Mouse (Mus musculus) kidney, postnatal 0 days (tissue): ENCODE results near the gene Wdr25. TPM values are rescaled to one million over a fixed set of nuclear protein-coding genes. Genes with fewer than 3 reads are reported as not detected.

Experiments used
- ATAC-seq: fragments of 200-750 bp; cut with Nextera tagmentation; replicated peaks from 2 replicates; pipeline ENCODE4 v1.8.0; 2017; ENCODE audit warnings: low read depth, moderate number of reproducible peaks, moderate TSS enrichment, moderate library complexity; ENCODE audit not compliant: low FRiP score
- DNase-seq: peaks from one replicate; pipeline ENCODE4 v3.0.0-alpha.2; 2016; ENCODE audit warnings: low spot score
- H3K27ac ChIP-seq: fragments of 300-500 bp; sonication (generic); 2 replicates; pipeline ENCODE4 v1.5.1; 2014; ENCODE audit warnings: mild to moderate bottlenecking
- H3K27me3 ChIP-seq: fragments of 300-500 bp; sonication (generic); 2 replicates; pipeline ENCODE4 v1.6.1; 2014; ENCODE audit warnings: low read length, mixed read lengths; ENCODE audit not compliant: insufficient read depth
- H3K36me3 ChIP-seq: fragments of 300-500 bp; sonication (generic); 2 replicates; pipeline ENCODE4 v1.6.1; 2014; ENCODE audit warnings: low read length, mixed read lengths; ENCODE audit not compliant: insufficient read depth
- H3K4me1 ChIP-seq: fragments of 300-500 bp; sonication (generic); replicated peaks from 2 replicates; pipeline ENCODE4 v1.6.1; 2014; ENCODE audit warnings: antibody characterized with exemption, low read length, mixed read lengths; ENCODE audit not compliant: insufficient read depth
- H3K4me2 ChIP-seq: fragments of 300-500 bp; sonication (generic); 2 replicates; pipeline ENCODE4 v1.6.1; 2014; ENCODE audit warnings: mild to moderate bottlenecking, low read length, moderate library complexity, mixed read lengths
- H3K4me3 ChIP-seq: fragments of 300-500 bp; sonication (generic); replicated peaks from 2 replicates; pipeline ENCODE4 v1.5.1; 2014; ENCODE audit warnings: low read depth, low read length
- H3K9ac ChIP-seq: fragments of 300-500 bp; sonication (generic); 2 replicates; pipeline ENCODE4 v1.6.1; 2014; ENCODE audit warnings: low read depth, low read length
- H3K9me3 ChIP-seq: fragments of 300-500 bp; sonication (generic); replicated peaks from 2 replicates; pipeline ENCODE4 v1.6.1; 2016; ENCODE audit warnings: low read length, inconsistent platforms, mixed read lengths
- CTCF ChIP-seq: IDR thresholded peaks from 2 replicates; pipeline ENCODE4 v1.5.1; 2016; ENCODE audit warnings: antibody characterized with exemption, low read depth, mild to moderate bottlenecking, moderate library complexity
- WGBS: fragments of 180-500 bp; shearing (Covaris S2); extraction: QIAGEN DNeasy Blood & Tissue Kit; methylation state at CpG from one replicate; pipeline ENCODE4 v1.1.7; 2014; 5-methylcytosine and 5-hydroxymethylcytosine counted together
- polyA plus RNA-seq: library from polyadenylated mRNA; unstranded; fragments of >200 nt; fragmentation: Nextera tagmentation; extraction: Ambion mirVana; gene quantifications from 2 replicates; pipeline ENCODE4 v1.2.1, GENCODE M21; 2015

Gene Wdr25
- polyA plus RNA-seq, 1 experiment from 2014 or later, result 5.3 TPM

DNA sequence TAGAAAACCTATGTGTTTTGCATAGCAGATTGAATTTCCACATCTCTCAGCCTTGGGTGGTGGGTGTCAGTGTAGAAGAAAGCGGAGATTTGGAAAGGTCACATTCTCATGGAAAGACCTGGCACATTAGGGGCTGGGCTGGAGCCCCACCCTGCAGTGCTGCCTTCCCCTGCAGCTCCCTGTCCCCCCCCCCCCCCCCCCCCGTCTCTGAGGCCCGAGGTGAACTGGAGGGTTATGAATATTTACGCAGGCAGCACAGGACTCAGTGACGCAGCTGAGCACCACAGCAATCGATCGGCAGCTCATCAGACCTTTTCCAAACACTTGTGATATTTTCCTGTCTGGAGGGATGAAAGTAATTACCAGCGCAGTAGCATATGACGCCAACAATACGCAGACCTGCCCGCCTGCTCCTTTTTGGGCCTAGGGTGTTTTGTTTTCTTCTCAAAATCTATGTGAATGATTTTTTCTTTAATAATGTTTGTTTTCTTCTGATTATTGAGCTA, 33.2 kb downstream of the Wdr25 start:
- 68% methylated on average over 10 of the region's 11 CpGs for WGBS

DNA sequence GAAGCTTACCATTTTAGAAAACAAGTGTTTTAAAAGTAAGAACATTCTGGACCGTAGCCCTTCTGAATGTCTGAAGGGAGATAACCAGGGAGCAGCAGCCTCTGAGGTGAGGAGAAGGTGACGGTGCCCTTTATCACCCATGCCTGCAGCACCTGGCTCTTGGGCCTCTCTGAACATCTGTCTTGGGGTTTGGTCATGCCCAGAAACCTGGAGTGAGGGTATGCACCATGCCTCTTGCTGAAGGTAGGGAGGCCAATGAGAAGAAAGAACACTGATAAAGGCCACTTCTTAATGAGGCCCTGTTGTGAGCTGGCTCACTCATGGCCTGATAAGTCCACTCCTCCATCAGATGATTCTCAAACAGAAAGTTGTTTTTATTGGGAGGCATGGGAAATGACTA, 34.8 kb downstream of the Wdr25 start:
- Histone ChIP-seq H3K4me2 (no peak overlapping the region), H3K9ac (no peak overlapping the region), H3K9me3 (no peaks in the 10 kb centered on the region), H3K4me1 (peaks cover 13% of the 10 kb centered on the region; the same call in 1 of the 2 replicates), H3K4me3 (no peak overlapping the region), H3K36me3 (no peaks in the 10 kb centered on the region), H3K27ac (no peak overlapping the region), H3K27me3 (no peaks in the 10 kb centered on the region)
- WGBS, result 64% methylated on average over 2 of the region's 2 CpGs
- DNase-seq, result no peak
- no peak for TF ChIP-seq CTCF
- ATAC-seq, result no peak

More for the DNA sequence above, 33.2 kb downstream of the Wdr25 start:
- H3K27ac ChIP-seq, result no peak overlapping the region
- no peaks in the 10 kb centered on the region for H3K27me3 ChIP-seq
- no peaks in the 10 kb centered on the region for H3K36me3 ChIP-seq
- ATAC-seq (no peak), DNase-seq (no peak)
- H3K9me3 ChIP-seq, result no peaks in the 10 kb centered on the region
- no peak overlapping the region for H3K4me2 ChIP-seq
- no peak overlapping the region for H3K4me3 ChIP-seq
- H3K4me1 ChIP-seq, result peaks cover 11% of the 10 kb centered on the region; the same call in 1 of the 2 replicates
- no peak overlapping the region for H3K9ac ChIP-seq
- no peak for TF ChIP-seq CTCF

DNA sequence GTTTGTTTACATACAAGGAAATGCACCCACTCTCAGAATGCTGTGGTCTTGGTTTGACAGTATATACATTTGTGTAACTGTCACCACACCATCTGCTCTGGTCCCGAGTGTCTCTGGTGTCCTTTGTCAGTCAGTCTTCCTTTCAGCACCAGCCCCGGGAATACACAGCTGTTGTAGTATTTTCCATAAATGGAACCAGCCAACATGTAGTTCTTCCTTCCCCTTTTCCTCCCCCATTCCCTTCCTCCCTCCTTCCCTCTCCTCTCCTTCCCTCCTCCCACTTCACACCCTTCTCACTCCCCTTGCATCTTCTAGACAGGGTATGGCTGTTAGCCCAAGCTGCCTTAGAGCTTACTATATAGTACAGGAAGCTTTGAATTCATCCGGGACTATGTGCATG, 36.0 kb downstream of the Wdr25 start:
- 77% methylated on average over 3 of the region's 3 CpGs for WGBS
- no peak overlapping the region for H3K4me3 ChIP-seq
- H3K36me3 ChIP-seq, result no peaks in the 10 kb centered on the region
- TF ChIP-seq CTCF, result no peak
- H3K9ac ChIP-seq, result no peak overlapping the region
- H3K4me2 ChIP-seq, result no peak overlapping the region
- no peak for DNase-seq
- ATAC-seq, result no peak
- H3K4me1 ChIP-seq, result peaks cover 13% of the 10 kb centered on the region; the same call in 1 of the 2 replicates
- no peaks in the 10 kb centered on the region for H3K9me3 ChIP-seq
- H3K27me3 ChIP-seq, result no peaks in the 10 kb centered on the region
- no peak overlapping the region for H3K27ac ChIP-seq

DNA sequence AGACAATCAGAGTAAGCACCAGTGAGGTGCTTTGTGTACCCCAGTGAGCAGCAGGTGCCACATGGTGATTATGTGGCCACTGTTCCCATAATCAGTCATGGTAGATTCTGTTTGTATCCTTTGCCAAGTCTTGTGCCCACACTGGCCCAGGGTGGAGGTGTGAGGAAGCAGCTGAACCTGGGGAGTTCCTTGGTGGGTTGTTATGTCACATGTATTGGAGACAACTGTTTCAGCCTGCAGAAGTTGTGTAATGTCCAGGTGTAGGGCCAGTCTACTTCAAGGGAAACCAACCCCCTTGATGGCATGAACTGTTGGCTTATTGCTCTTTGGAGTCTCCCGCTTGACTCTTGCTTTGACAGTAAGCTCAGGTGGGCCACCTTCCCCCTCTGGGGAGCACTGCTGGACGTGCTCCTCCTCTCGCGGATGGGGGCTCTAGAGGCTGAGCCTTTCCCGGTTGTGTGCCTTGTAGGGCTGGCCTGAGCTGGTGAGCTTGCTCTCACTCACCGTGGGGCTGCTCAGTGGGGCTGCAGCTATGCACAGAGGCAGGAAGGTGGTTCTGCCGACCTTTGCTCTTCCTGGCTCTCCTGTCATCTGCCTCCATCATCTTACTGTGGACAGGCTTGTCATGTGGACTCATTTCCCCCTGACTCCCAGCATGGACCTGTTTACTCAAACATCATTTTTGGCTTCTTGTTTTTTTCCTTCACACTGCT, 38.1 kb downstream of the Wdr25 start:
- H3K9me3 ChIP-seq, result no peaks in the 10 kb centered on the region
- 41% methylated on average over 7 of the region's 7 CpGs for WGBS
- DNase-seq (no peak), ATAC-seq (peak; percentile 52)
- no peak overlapping the region for H3K4me3 ChIP-seq
- peaks cover 13% of the 10 kb centered on the region; the same call in 1 of the 2 replicates for H3K4me1 ChIP-seq
- peak overlapping the region; percentile 32; the same call in 1 of the 2 replicates for H3K27ac ChIP-seq
- TF ChIP-seq CTCF, result no peak
- no peak overlapping the region for H3K9ac ChIP-seq
- no peaks in the 10 kb centered on the region for H3K36me3 ChIP-seq
- no peaks in the 10 kb centered on the region for H3K27me3 ChIP-seq
- H3K4me2 ChIP-seq, result no peak overlapping the region

DNA sequence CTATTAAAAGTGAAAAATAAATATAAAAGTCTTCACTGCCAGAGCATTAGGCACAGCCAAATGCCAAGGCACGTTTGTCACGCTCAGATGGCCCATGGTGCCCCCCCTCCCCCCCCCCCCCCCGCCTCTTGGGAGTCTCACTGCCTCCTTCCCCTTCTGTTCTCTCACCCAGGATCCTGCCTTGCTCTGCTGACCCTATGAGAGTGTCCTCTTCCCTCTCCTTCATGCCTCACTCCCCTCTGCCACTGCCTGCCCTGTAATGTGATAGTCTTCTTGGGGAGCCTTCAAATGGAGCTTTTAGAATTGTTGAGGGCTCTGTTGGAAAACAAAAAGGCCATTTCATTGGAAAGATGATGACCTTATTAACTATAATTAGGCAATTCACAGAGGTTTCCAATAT, 38.7 kb downstream of the Wdr25 start:
- Histone ChIP-seq H3K9ac (no peak overlapping the region), H3K4me1 (peaks cover 13% of the 10 kb centered on the region; the same call in 1 of the 2 replicates), H3K27ac (no peak overlapping the region; the same call in 1 of the 2 replicates), H3K9me3 (no peaks in the 10 kb centered on the region), H3K4me2 (no peak overlapping the region), H3K27me3 (no peaks in the 10 kb centered on the region), H3K4me3 (no peak overlapping the region), H3K36me3 (no peaks in the 10 kb centered on the region)
- 16% methylated on average over 2 of the region's 3 CpGs for WGBS
- peak; percentile 86 for DNase-seq
- ATAC-seq, result peak; percentile 90
- TF ChIP-seq CTCF, result no peak

DNA sequence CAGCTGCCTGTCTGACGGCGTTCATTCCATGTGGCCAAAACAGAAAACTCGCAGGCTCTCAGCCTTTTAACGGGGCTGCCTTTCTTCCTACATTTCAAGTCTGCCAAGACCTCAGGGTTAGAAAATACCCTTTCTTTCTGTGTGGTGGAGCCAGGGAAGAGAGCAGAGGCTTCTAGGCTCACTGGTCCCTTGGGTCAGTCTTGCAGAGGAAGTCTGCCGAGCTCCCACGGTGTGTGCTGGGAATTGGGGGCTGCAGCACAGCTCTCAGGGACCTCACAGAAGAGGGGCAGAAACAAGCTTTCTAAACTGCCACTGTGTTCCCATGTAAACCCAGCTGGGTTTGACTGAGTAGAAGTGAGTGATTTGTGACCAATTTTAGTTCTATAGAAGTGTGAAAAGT, 40.8 kb downstream of the Wdr25 start:
- no peak overlapping the region for H3K9ac ChIP-seq
- no peak overlapping the region for H3K4me3 ChIP-seq
- H3K36me3 ChIP-seq, result no peaks in the 10 kb centered on the region
- H3K4me1 ChIP-seq, result peaks cover 8% of the 10 kb centered on the region; the same call in 1 of the 2 replicates
- no peak for ATAC-seq
- TF ChIP-seq CTCF, result no peak
- DNase-seq, result no peak
- no peak overlapping the region for H3K27ac ChIP-seq
- no peak overlapping the region for H3K4me2 ChIP-seq
- H3K27me3 ChIP-seq, result no peaks in the 10 kb centered on the region
- H3K9me3 ChIP-seq, result no peaks in the 10 kb centered on the region
- WGBS, result 69% methylated on average over 6 of the region's 6 CpGs
